Mouse (Mus musculus): ENCODE data around the gene Khdc1b.
"Not testable (repeated sequence)": the region's sequence is repeated elsewhere in the genome, so short reads cannot be mapped to it uniquely, and the experiment has no call there.

Khdc1b gene

DNA sequence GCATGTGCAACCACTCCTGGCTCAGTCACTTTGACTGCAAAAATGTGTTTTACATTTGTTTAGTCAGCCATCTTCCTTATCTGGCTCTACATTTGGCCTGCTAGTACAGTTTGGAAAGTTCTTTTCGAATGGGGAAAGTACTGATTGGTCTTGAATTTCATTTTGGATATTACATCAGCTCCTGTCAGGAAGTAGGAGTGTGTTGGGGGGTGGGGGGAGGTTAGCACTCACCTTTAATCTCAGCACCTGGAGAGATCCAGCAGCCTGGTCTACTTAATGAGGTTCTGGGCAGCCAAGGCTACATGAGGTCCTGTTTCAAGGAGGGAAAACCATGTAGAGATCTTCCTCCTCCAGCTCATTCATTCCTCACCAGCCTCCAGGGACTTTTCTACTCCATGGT is at the start of gene Khdc1b:
TSS of gene Khdc1b (plus strand) at position 301 of the 400 bp plus-strand sequence.
- no peak for DNase-seq

DNA sequence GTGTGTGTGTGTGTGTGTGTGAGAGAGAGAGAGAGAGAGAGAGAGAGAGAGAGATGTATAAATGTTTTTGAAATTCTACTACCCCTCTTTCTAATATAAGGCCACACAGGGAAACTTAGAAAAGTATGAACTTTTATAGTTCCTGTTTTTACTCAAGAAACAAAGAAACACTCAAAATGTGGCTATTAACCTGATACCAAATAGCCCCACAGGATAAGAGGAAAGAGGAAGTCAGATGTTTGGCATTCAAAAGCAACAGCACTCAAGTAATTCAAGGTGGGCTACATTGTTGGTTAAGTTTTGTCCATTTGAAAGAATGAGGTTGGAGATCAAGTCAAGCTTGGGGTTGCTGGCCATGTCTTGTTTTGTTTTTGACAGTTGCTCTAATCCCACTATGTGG is 47.5 kb upstream of the Khdc1b start:
- DNase-seq: no peak

DNA sequence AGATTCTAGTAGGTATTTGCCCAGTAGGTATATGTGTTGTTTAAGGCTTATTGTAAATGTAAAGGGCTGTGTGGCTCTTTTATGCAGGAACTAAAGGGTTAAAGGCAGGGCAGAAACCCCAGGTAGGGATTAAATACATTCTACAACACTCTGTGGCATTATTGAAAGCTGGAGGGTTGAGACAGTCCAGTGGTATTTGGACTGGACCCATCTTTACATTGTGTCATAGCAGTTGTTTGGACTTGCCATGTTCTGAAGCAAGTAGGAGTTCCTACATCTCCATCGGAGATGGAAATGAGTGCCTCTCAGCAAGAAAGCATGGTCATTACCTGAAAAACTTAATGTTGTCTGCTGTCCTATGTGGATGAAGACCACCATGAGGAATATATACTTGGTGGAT is 42.6 kb upstream of the Khdc1b start:
- DNase-seq: no peak

DNA sequence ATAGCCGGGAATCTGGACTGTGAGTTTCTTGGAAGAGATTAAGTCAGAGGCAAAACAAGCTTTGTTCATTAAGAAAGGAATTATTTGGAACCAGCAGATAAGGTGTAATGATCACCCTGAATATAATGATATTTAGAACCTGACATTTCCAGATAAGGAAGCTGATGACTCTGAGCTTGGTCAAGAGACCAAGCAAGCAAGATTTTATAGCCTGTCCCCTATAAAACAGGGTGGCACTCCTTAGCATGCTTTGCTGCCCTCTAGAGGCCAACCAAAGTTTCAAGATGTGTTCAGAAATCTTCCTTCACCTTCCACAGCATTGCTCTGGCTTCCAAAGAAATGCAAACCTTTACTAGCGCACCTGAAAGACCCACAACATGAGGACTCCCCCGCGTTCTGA is 39.1 kb upstream of the Khdc1b start:
- peak; percentile 9 for DNase-seq

DNA sequence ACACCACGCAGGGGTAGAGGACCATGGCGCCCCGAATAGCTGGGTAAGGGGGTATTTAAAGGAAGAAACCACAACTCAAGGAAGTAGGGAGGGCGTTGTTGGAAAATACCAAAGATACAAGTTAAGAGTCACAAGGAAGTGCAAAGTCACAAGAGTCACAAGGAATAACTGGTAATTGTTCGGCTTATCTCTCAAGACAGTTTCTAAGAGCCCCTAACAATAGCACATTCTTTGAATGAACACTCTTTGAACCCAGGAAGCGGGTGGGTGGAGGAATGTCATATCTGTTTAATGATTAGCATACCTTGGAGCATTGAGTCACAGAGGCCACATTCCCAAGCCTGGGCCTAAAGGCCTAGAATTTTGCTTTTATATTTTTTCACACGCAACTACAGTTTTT is 38.6 kb upstream of the Khdc1b start:
- DNase-seq: not testable (repeated sequence)

DNA sequence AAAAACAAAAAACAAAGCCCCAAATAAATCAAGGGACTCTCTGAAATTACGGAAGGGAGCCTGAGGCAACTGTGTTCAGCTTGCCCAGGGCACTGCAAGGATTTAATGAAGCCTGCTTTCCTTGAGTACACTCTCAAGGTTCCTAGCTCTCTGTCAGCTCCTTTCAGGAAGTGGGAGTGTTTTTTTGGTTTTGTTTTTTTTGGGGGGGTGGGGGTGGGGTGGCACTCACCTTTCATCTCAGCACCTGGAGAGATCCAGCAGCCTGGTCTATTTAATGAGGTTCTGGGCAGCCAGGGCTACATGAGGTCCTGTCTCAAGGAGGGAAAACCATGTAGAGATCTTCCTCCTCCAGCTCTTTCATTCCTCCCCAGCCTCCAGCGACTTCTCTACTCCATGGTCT is 34.0 kb upstream of the Khdc1b start, which contains the start of gene Khdc1a:
TSS of gene Khdc1a (plus strand) at position 301 of the 400 bp plus-strand sequence.
- no peak for DNase-seq

DNA sequence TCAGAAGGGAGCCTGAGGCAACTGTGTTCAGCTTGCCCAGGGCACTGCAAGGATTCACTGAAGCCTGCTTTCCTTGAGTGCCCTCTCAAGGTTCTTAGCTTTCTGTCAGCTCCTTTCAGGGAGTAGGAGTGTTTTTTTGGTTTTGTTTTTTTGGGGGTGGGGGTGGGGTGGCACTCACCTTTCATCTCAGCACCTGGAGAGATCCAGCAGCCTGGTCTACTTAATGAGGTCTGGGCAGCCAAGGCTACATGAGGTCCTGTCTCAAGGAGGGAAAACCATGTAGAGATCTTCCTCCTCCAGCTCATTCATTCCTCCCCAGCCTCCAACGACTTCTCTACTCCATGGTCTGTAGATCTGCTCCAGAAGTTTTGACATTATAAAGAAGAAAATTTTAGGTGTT is 15.3 kb upstream of the Khdc1b start, which contains the start of gene Khdc1c:
TSS of gene Khdc1c (plus strand) at position 301 of the 400 bp plus-strand sequence.
- not testable (repeated sequence) for DNase-seq

DNA sequence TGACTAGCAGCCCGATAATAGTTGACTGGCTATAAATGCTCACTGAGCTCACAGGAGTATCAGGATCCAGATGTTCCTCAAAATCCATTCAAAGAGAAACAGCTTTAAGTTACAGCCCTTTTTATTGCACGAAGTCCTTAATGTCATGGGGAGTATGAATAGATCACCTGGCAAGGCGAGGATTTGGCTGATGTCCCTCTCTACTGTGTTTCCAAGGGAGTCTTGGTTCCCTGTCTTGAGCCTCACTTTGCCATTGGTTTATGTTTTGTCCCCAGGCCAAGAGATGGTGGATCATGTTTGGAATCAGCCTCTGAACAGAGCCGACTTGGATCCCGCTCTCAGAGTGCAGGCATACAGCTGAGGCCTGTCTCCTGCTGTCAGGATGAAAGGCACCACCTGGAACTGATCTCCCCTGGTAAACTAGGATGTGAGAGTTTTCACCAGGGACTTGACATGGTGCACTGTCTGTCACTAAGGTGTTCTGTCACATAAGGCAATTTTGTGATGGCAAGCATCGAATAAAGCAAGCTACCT is 7.8 kb downstream of the Khdc1b start:
- DNase-seq: no peak

DNA sequence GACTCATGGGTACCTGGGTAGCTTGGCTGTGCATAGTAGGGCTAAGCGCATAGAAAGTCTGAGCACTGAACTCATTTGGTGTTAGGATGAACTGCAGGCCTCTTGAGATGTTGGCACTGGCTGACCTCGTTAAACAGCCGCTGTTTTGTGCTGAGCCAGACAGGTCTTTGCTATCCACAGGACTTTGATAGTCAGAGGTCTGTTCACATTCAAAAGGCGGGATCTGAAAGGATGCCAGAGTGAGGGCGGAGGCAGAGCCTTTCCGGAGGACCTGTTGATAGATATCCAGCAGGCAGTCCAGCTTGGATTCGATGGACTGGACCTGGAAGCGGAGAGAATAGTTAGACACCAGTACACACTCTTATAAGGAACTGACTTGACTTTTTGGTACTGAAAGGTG is 19.4 kb downstream of the Khdc1b start:
- no peak for DNase-seq

DNA sequence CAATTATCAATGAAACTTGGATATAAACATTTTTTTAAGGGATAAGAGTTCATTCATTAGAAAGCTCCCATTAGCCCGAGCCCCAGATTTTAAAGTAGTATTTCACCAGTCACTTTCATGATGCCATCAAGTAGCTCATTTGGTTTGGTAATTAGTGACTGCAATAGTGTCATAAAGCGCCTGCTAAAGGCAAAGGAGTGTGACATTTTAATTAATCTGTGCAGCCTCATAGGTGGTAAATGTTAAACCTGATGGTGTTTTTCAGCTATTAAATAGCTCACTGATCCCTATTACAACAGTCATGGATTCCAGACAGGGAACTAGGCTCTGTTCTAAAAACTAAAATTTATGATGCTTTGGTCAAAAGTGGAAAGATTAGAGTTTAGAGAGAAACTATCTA is 23.9 kb downstream of the Khdc1b start:
- no peak for DNase-seq

DNA sequence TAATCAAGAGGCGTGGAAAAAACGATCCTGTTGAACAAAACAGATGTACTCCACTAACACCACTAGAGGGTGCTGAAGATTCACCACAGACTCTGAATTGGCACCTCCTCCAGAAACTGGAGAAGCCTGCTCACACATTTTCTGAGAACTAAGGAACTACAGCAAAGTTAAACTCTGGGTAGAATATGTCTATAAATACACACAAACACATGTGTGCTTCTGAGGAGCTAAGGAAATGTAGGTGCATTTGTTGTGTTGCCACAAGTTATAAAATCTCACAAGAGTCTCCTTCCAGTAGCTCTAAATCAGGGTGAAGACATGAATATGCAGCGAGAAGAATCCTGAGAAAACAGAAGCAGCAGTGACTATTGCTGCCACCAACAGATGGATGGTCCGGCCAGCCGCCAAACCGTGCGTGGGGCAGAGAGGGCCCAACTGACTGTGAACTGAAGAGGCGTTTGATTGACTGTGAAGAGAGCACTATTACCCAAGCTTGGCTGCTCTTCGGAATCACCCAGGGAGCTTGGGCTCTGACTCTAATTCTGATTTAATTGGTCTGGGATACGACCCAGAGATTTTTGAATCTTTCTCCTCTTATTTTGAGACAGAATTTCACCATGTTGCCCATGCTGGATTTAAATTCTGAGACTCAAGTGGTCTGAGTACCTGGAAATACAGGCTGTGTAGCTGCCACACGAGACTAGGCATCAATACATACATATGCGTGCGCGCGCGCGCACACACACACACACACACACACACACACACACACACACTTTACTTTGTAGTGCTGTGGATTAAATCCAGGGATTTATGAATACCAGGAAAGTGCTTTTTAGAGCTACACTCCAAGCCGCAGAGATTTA is 28.2 kb downstream of the Khdc1b start:
- DNase-seq: peak; percentile 69

DNA sequence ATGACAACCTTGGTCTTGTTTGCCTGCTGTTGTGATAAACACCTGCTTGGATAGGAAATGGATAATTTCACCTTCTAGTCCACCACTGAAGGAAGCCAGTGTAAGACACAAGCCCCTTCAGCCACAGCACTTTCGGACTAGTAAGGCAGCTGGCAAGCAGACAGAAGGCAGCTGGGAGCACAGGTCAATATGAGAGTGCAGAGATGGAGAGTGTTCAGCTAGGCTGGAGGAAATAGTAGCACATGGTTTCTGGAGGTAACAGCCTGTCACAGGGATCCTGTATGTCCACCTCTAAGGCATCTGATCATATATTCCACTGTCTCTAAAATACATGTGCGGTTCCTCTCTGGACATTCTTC is 28.8 kb downstream of the Khdc1b start:
- DNase-seq: no peak

DNA sequence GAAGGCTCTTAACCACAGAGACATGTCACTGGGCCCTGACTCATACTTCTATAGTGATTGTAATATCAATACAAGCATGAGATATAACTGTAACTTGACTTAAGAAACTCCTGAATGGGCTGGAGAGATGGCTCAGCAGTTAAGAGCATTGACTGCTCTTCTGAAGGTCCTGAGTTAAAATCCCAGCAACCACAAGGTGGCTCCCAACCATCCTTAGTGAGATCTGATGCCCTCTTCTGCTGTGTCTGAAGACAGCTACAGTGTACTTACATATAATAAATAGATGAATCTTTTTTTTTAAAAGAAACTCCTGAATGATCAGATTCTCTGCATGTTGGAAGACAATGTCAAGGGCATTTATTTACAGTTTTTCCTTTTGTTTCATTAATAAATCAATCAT is 36.0 kb downstream of the Khdc1b start:
- DNase-seq: peak; percentile 10

DNA sequence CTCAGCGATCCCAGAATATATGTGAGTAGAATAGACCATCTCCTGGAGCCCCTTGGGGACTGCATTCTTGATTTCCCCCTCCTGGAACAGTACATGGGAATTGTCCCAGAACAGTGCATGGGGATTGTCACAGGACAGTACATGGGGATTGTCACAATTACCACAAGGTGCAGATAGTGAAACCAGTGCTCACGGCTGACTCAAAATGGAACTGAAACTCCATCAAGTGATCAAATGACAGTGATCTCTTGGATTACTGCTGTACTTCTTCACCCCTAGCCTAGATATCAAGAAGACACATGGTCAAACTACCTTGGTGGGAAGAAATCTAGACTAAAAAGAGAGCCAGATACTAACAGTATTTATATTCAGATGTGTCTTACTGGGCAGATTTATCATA is 42.3 kb downstream of the Khdc1b start:
- DNase-seq: no peak

DNA sequence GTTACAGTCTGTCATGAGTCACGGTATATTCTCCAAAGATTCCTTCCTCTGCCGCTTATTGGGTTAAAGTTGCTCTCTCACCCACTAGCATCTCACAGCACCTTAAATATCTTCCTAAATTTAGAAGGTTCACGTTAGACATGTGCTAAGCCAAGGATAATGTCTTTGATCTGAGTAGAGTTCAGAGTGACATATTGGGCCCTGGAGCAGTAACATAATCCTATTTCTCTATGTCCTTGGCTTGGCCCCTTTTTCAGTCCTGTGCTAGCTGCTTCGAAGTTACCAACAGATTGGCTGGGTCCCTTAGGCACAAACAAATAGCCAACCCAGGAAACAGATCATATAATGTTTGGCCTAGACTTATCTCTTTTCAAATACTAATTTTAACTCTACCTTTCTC is 44.7 kb downstream of the Khdc1b start:
- no peak for DNase-seq

DNA sequence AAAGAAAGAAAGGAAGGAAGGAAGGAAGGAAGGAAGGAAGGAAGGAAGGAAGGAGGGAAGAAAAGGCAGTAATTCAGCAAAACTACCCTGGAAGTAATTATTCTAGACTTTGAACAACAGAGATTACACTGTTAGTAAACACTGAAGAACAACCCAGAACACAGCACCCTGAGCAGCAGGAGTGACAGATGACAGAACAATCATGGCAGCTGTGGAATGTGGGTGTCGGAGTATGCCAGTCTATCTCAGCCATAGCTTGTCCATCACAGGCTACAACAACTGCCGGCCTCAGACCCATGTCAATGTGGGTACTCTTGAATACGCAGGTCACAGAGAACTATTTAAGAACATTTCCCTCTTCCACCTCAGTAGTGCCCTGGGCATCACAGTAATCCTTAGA is 48.3 kb downstream of the Khdc1b start:
- DNase-seq: peak; percentile 24

DNA sequence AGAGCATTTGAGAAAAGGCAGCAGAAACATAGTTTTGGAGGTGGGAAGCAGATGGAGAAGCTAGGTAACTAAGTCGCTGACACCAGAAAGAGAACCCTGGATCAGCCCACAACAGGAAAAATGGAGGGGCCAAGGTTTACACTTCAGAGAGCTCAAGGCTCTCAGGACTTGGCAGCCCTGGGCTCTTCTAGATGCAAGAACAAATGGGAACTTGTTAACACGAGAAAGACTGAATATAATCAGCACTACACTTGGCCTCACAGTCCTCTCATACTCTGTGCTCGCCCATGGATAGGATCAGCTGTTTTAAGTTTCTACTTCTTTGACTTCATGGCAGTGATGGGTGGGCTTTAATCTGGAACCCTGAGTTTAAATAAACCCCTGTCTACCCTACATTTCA is 51.5 kb downstream of the Khdc1b start:
- DNase-seq: no peak

Measured in layer of hippocampus, adult 9-11 months (tissue).